Mouse (Mus musculus) midbrain, postnatal 0 days (tissue): Measurements from ENCODE around the gene Utp20. TPM values are rescaled to one million over a fixed set of nuclear protein-coding genes. Genes with fewer than 3 reads are reported as not detected.

Source experiments
- ATAC-seq: fragments of 200-750 bp; cut with Nextera tagmentation; 2 replicates; pipeline ENCODE4 v1.8.0; 2017; ENCODE audit warnings: moderate number of reproducible peaks, mild to moderate bottlenecking, moderate TSS enrichment, moderate library complexity; ENCODE audit not compliant: low FRiP score
- DNase-seq: peaks from one replicate; pipeline ENCODE4 v3.0.0-alpha.2; 2015; ENCODE audit warnings: low spot score
- H3K27ac ChIP-seq: fragments of 300-500 bp; sonication (generic); 2 replicates; pipeline ENCODE4 v1.5.1; 2014; ENCODE audit warnings: low read depth, mild to moderate bottlenecking, low read length, mixed read lengths
- H3K27me3 ChIP-seq: fragments of 300-500 bp; sonication (generic); 2 replicates; pipeline ENCODE4 v1.6.1; 2014; ENCODE audit warnings: low read length, control low read depth, mixed read lengths; ENCODE audit not compliant: insufficient read depth
- H3K36me3 ChIP-seq: fragments of 300-500 bp; sonication (generic); 2 replicates; pipeline ENCODE4 v1.6.1; 2014; ENCODE audit warnings: low read length, control low read depth, mixed read lengths; ENCODE audit not compliant: insufficient read depth
- H3K4me1 ChIP-seq: fragments of 300-500 bp; sonication (generic); 2 replicates; pipeline ENCODE4 v1.6.1; 2014; ENCODE audit warnings: mild to moderate bottlenecking, control low read depth, antibody characterized with exemption, low read length, mixed read lengths; ENCODE audit not compliant: insufficient read depth
- H3K4me2 ChIP-seq: fragments of 300-500 bp; sonication (generic); 2 replicates; pipeline ENCODE4 v1.6.1; 2014; ENCODE audit warnings: low read depth, mild to moderate bottlenecking, low read length, mixed read lengths; ENCODE audit not compliant: poor library complexity, severe bottlenecking
- H3K4me3 ChIP-seq: fragments of 300-500 bp; sonication (generic); 2 replicates; pipeline ENCODE4 v1.5.1; 2014; ENCODE audit warnings: low read depth, mild to moderate bottlenecking, low read length, moderate library complexity
- H3K9ac ChIP-seq: fragments of 300-500 bp; sonication (generic); replicated peaks from 2 replicates; pipeline ENCODE4 v1.6.1; 2014; ENCODE audit warnings: mild to moderate bottlenecking, low read length, moderate library complexity, mixed read lengths; ENCODE audit not compliant: poor library complexity, severe bottlenecking
- H3K9me3 ChIP-seq: fragments of 300-500 bp; sonication (generic); 2 replicates; pipeline ENCODE4 v1.6.1; 2016; ENCODE audit warnings: low read length, control low read depth
- CTCF ChIP-seq: IDR thresholded peaks from 2 replicates; pipeline ENCODE4 v1.5.1; 2016; ENCODE audit warnings: antibody characterized with exemption, mild to moderate bottlenecking
- WGBS: fragments of 180-500 bp; shearing (Covaris S2); extraction: QIAGEN DNeasy Blood & Tissue Kit; methylation state at CpG from one replicate; pipeline ENCODE4 v1.1.7; 2014; 5-methylcytosine and 5-hydroxymethylcytosine counted together
- polyA plus RNA-seq: library from polyadenylated mRNA; unstranded; fragments of >200 nt; fragmentation: Nextera tagmentation; extraction: Ambion mirVana; gene quantifications from 2 replicates; pipeline ENCODE4 v1.2.1, GENCODE M21; 2015
- total RNA-seq: library from RNA; depleted of rRNA; stranded (reverse); fragments of >200 nt; gene quantifications from 2 replicates; pipeline ENCODE4 v1.2.3, GENCODE M21; 2014; rRNA removed

Utp20 gene
- total and polyA plus RNA-seq, 2 experiments from 2014 or later: 5.1 to 8.8 TPM

DNA sequence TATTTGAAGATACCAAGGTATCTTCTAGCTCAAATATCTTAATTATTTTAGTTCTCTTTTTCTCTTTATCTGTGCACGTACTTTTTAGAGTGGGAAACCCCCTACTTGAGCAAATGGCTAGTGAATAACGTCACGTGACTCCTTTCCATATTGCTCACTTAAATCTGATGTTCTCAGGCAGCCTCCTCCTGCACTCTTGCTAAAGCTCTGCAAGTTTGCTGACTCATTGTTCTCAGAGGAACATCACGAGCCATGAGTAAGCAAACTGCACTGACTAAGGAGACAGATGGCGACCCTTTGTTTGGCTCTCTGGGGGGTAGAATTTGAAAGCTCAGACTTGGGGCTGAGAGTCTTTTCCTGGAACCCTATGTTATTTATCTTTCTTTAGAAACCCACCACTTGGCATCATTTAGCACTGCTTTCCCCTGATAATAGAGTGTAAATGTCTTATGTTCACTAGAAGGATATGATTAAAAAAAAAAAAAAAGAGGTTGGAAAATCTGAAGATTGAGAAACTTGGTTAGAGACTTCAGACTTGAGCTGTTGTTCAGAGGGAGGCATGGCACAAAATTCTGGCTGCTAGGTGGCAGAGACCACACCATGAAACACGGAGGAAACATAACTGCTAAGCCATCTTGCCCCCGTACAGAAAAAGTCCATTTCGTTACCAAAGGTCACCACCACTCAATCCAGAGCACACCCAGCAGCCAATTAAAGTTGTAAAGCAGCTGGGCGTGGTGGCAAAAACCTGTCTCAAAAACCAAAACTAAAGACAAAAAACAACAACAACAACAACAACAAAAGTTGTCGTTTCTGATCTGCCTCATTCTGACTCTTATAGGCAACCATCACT lies 117.7 kb downstream of the Utp20 start:
- no peak overlapping the region for H3K4me2 ChIP-seq
- no peaks in the 10 kb centered on the region for H3K4me1 ChIP-seq
- H3K36me3 ChIP-seq: no peaks in the 10 kb centered on the region
- no peaks in the 10 kb centered on the region for H3K27me3 ChIP-seq
- DNase-seq: peak; percentile 52
- no peak overlapping the region for H3K4me3 ChIP-seq
- H3K9me3 ChIP-seq: no peaks in the 10 kb centered on the region
- no peak overlapping the region for H3K27ac ChIP-seq
- no peak for ATAC-seq
- no peak for TF ChIP-seq CTCF
- 64% methylated on average over 10 of the region's 10 CpGs for WGBS
- H3K9ac ChIP-seq: no peak overlapping the region

DNA sequence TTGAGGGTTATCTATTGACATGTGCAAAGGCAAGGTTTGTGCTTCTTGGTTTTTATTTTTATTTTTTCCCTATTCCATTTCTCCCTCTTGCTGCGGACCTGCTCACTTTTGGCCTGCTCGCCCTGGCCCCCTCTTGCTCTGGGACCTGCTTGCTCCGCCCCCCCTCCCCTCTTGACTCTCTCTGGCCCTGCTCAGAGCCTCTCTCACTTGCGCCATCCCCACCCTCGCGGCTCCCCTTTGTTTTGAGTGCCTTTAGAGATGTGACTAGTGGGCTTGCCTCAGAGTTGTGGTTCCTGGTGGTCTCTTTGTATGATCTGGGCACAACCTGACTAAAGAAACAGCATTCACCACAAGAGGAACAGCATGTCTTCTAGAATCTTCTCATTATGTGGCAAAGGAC lies 125.7 kb downstream of the Utp20 start:
- no peaks in the 10 kb centered on the region for H3K27me3 ChIP-seq
- DNase-seq: no peak
- H3K4me2 ChIP-seq: no peak overlapping the region
- no peaks in the 10 kb centered on the region for H3K36me3 ChIP-seq
- no peak overlapping the region for H3K4me3 ChIP-seq
- H3K27ac ChIP-seq: no peak overlapping the region
- H3K4me1 ChIP-seq: no peaks in the 10 kb centered on the region
- TF ChIP-seq CTCF: no peak
- 67% methylated on average over 6 of the region's 6 CpGs for WGBS
- ATAC-seq: no peak
- H3K9ac ChIP-seq: no peak overlapping the region
- H3K9me3 ChIP-seq: no peaks in the 10 kb centered on the region

Other genes with a start within 250 kb of the Utp20 start
- gene Mybpc1, start 221.7 kb downstream of the Utp20 start, total RNA-seq: 2.0 and 3.2 TPM in 2 replicates
- 0.86 and 1.1 TPM in 2 replicates for gene Mybpc1, start 221.7 kb downstream of the Utp20 start, polyA plus RNA-seq
- 0.28 TPM in 1 of 2 replicates, not detected in the other for gene Spic, start 141.8 kb downstream of the Utp20 start, total RNA-seq
- gene Spic, start 141.8 kb downstream of the Utp20 start, polyA plus RNA-seq: not detected in 2 replicates
- 81.4 and 86.1 TPM in 2 replicates for gene Arl1, start 95.9 kb downstream of the Utp20 start, total RNA-seq
- gene Arl1, start 95.9 kb downstream of the Utp20 start, polyA plus RNA-seq: 169 and 174 TPM in 2 replicates
- 0.05 and 0.38 TPM in 2 replicates for gene Slc5a8, start 59.2 kb upstream of the Utp20 start, total RNA-seq
- gene Slc5a8, start 59.2 kb upstream of the Utp20 start, polyA plus RNA-seq: 0.09 and 0.17 TPM in 2 replicates